Mouse (Mus musculus) embryo, embryonic 10 days (tissue): ENCODE measurements at regions not wholly inside any gene's neighbourhood (a gene's known extent, or its start where the extent isn't known, plus 50 kb on each side); places are given as distances from the start of the nearest gene placed in this dataset.

ENCODE experiments used
- DNase-seq: peaks from one replicate; pipeline ENCODE4 v3.0.0-alpha.2; 2015; ENCODE audit warnings: low spot score

- DNase-seq, result no peak
Measured at GRCm38 (mm10) chr16:19834128-19834527, 74.1 kb downstream of the B3gnt5 start.

- DNase-seq, result no peak
Measured at GRCm38 (mm10) chr16:19834750-19835149, 74.7 kb downstream of the B3gnt5 start.

GRCm38 (mm10) chr16:19839831-19840230 lies 79.8 kb downstream of the B3gnt5 start:
- no peak for DNase-seq

GRCm38 (mm10) chr16:19842346-19843025 lies 82.5 kb downstream of the B3gnt5 start:
- DNase-seq, result no peak

GRCm38 (mm10) chr16:19843738-19844137 lies 83.7 kb downstream of the B3gnt5 start:
- no peak for DNase-seq

DNA sequence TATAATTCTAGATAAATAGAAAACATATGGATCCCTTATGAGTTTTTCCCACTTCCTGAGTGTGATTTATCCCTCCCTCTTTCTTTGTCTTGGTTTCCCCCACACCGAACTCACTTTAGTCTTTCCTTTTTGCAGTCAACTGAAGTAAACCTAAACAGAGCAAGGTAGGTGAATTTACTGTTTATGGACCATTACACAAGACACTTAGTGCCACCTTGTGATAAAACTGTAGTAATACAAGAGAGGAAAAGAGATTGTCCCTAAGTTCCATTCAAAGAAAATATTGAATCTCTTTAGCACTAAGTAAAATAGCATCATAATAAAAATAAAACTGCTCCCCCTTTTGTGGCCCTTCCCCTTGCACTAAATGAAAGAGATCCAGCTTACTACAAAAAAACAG lies 88.4 kb downstream of the B3gnt5 start:
- DNase-seq, result peak; percentile 39

DNA sequence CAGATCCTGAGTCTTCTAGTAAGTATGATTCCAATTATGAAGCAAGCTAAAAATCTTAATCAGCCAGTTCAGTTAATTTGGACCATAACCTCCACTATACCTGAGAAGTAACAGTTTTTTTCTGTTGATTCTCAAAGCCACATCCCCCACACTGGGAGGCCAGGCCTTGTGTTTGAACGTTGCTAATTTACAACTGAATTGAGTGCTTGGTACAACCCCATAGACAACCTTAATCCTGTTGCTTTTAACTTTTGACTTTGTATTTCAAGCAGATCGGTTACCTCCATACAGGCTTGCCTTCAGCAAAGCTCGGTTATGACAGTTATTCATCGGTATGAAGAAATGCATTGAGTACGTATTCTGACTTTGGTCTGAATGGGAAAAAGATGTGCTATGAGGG lies 105.3 kb downstream of the B3gnt5 start:
- DNase-seq, result no peak

DNA sequence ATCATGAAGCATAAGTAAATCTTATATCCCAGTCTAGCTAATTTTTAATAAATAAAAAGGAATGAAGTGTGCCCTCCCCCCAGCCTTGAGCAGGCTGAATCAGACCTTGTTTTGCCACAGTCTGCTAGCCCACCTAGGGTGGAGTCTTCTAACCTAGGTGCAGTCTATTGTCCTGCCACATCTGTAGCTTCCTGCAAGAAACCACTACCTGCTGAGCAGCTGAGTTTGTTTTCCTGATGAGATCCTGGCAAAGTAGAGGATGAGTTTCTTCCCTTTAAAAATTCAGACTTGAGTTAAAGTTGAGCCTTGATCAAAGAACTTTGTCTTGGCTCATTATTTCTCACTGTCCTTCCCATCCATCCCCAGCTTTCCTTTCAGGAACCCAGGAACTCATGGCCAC lies 105.9 kb downstream of the B3gnt5 start:
- DNase-seq, result no peak

GRCm38 (mm10) chr16:19869425-19869824 lies 109.4 kb downstream of the B3gnt5 start:
- no peak for DNase-seq

GRCm38 (mm10) chr16:19876861-19877554 lies 105.8 kb downstream of the Klhl6 start:
- DNase-seq, result peak; percentile 19

- DNase-seq, result no peak
Measured at GRCm38 (mm10) chr16:19882961-19883360, 99.9 kb downstream of the Klhl6 start.

- peak; percentile 44 for DNase-seq
Measured at GRCm38 (mm10) chr16:19883776-19884513, 98.9 kb downstream of the Klhl6 start.

- DNase-seq, result no peak
Measured at GRCm38 (mm10) chr16:19884535-19884934, 98.3 kb downstream of the Klhl6 start.

- DNase-seq, result no peak
Measured at GRCm38 (mm10) chr16:19886596-19886995, 96.2 kb downstream of the Klhl6 start.

- DNase-seq, result peak; percentile 27
Measured at GRCm38 (mm10) chr16:19889576-19889975, 93.3 kb downstream of the Klhl6 start.

DNA sequence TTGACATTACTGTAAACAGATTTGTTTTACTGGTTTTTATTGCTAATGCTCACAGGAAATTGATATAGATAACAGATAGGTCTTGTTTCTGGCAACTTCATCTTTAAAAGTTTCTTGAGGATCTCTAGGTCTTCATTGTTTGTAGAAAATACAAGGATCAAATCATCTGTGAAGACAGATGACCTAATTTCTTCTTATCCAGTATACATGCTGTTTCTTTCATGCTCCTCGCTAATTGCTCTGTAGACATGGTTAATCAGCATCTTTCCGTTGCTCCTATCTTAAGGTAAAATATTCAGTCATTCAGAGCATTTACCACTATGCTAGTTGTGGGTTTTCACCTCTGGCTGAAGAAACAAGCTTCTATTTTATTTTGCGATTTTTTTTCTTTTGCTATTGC lies 91.4 kb downstream of the Klhl6 start:
- no peak for DNase-seq

DNA sequence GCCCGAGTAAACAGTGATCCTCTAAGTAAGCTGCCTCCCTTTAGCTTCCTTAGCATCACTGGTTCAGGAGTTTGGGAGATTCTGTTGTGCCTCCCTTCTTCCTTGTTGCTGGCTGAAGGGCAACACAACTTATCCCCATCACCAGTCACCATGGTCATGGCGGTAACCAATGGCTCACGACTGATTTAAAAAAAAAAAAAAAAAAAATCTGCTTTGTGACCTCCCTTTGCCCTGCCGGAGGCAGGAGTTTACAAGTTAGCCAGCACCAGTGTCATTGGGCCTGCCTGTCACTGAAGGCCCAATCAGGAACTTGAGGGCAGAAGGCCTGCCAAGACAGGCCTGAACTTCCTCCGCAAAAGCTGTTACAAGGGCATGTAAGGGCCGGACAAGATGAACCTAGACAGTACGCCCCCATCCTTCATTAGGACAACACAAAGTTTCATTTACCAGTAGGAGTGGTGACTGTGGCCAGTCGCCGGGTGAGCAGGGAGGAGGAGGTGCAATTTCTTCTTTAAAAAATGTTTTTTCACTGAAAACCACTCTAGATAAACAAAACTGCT lies 88.3 kb downstream of the Klhl6 start:
- DNase-seq, result no peak
